Mouse (Mus musculus): ENCODE measurements around the gene Aym1.

DNA sequence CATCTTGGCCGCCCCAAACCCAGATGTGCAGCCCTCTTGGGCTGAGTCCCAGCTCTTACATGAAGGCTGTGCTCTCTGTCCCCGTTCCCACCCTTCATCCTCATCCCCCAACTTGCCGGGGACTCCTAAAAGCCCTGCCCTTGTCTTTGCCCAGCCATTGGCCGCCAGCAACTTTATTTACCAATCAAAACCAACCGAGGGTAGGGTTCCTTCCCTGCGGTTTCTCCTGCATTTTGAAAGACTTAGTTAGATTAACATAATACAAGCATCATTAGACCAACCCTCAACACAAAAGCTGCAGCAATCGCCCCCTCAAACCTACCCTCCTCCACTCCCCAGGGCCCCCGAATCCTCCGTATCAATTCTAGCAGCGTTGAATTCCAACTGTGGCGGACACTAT lies 11.3 kb upstream of the Aym1 start:
- no peak for TF ChIP-seq GATA1 (IDR thresholded peaks at IDR 0.05; ENCODE audit: low read length)
- no peak for TF ChIP-seq TAL1 (IDR thresholded peaks at IDR 0.05; ENCODE audit: low read length)
